Mouse (Mus musculus) liver, embryonic 15.5 days (tissue): ENCODE results near the gene Ism2. TPM values are rescaled to one million over a fixed set of nuclear protein-coding genes. Genes with fewer than 3 reads are reported as not detected.
A peak's percentile ranks its signal among the peaks of the same experiment; 100 is the strongest.

Experiments used
- ATAC-seq: fragments of 200-750 bp; cut with Nextera tagmentation; 2 replicates; pipeline ENCODE4 v1.8.0; 2017; ENCODE audit warnings: moderate number of reproducible peaks, mild to moderate bottlenecking, moderate library complexity; ENCODE audit not compliant: insufficient read depth
- H3K27ac ChIP-seq: fragments of 300-500 bp; sonication (generic); replicated peaks from 2 replicates; pipeline ENCODE4 v1.5.1; 2015; ENCODE audit warnings: mild to moderate bottlenecking, inconsistent platforms
- H3K27me3 ChIP-seq: fragments of 300-500 bp; sonication (generic); 2 replicates; pipeline ENCODE4 v1.6.1; 2015; ENCODE audit warnings: mild to moderate bottlenecking, inconsistent platforms
- H3K36me3 ChIP-seq: fragments of 300-500 bp; sonication (generic); replicated peaks from 2 replicates; pipeline ENCODE4 v1.6.1; 2015; ENCODE audit warnings: moderate library complexity, mild to moderate bottlenecking, inconsistent platforms
- H3K4me1 ChIP-seq: fragments of 300-500 bp; sonication (generic); replicated peaks from 2 replicates; pipeline ENCODE4 v1.6.1; 2015; ENCODE audit warnings: inconsistent platforms
- H3K4me2 ChIP-seq: fragments of 300-500 bp; sonication (generic); 2 replicates; pipeline ENCODE4 v1.6.1; 2015; ENCODE audit warnings: moderate library complexity, mild to moderate bottlenecking, inconsistent platforms
- H3K4me3 ChIP-seq: fragments of 300-500 bp; sonication (generic); replicated peaks from 2 replicates; pipeline ENCODE4 v1.5.1; 2015; ENCODE audit warnings: mild to moderate bottlenecking, inconsistent platforms
- H3K9ac ChIP-seq: fragments of 300-500 bp; sonication (generic); 2 replicates; pipeline ENCODE4 v1.6.1; 2015; ENCODE audit warnings: moderate library complexity, mild to moderate bottlenecking, inconsistent platforms
- H3K9me3 ChIP-seq: fragments of 300-500 bp; sonication (generic); replicated peaks from 2 replicates; pipeline ENCODE4 v1.6.1; 2016; ENCODE audit warnings: inconsistent platforms
- WGBS: fragments of 180-500 bp; shearing (Covaris S2); methylation state at CpG from one replicate; pipeline ENCODE4 v1.1.7; 2015; ENCODE audit warnings: mixed read lengths; ENCODE audit not compliant: insufficient replicate concordance; 5-methylcytosine and 5-hydroxymethylcytosine counted together
- polyA plus RNA-seq: library from polyadenylated mRNA; unstranded; fragments of >200 nt; fragmentation: Nextera tagmentation; extraction: Ambion mirVana; gene quantifications from 2 replicates; pipeline ENCODE4 v1.2.1, GENCODE M21; 2015

Ism2 gene
- polyA plus RNA-seq: 0.15 and 0.23 TPM in 2 replicates

GRCm38 (mm10) chr12:87299657-87300440, at the start of gene Ism2:
Gene Ism2 (minus strand): TSS chr12:87299705.
- under 1% methylated on average over 85 of the region's 86 CpGs for WGBS
- peak within 1 kb of the TSS; percentile 40; the same call in 1 of the 2 replicates for H3K9ac ChIP-seq
- peaks cover 43% of the 10 kb centered on the region for H3K27me3 ChIP-seq
- H3K4me3 ChIP-seq: peak within 1 kb of the TSS; percentile 63
- peak; percentile 72 for ATAC-seq
- H3K4me2 ChIP-seq: peak within 1 kb of the TSS; percentile 83
- peaks cover 18% of the 10 kb centered on the region for H3K4me1 ChIP-seq
- no peaks in the 10 kb centered on the region for H3K36me3 ChIP-seq
- no peak within 1 kb of the TSS for H3K27ac ChIP-seq
- H3K9me3 ChIP-seq: no peaks in the 10 kb centered on the region

GRCm38 (mm10) chr12:87348029-87348428, 48.5 kb upstream of the Ism2 start:
- Histone ChIP-seq H3K4me1 (peaks cover 4% of the 10 kb centered on the region; the same call in 1 of the 2 replicates), H3K4me2 (no peak overlapping the region), H3K27ac (no peak overlapping the region), H3K4me3 (no peak overlapping the region), H3K9me3 (no peaks in the 10 kb centered on the region), H3K9ac (no peak overlapping the region), H3K36me3 (peaks cover 12% of the 10 kb centered on the region), H3K27me3 (no peaks in the 10 kb centered on the region)
- ATAC-seq: no peak
- 63% methylated on average over 2 of the region's 2 CpGs for WGBS

GRCm38 (mm10) chr12:87347511-87347910, 48.0 kb upstream of the Ism2 start:
- ATAC-seq: no peak
- Histone ChIP-seq H3K27me3 (no peaks in the 10 kb centered on the region), H3K9me3 (no peaks in the 10 kb centered on the region), H3K9ac (no peak overlapping the region), H3K4me2 (no peak overlapping the region), H3K4me3 (no peak overlapping the region), H3K4me1 (peaks cover 4% of the 10 kb centered on the region; the same call in 1 of the 2 replicates), H3K27ac (no peak overlapping the region), H3K36me3 (peaks cover 12% of the 10 kb centered on the region)
- 79% methylated on average over 2 of the region's 2 CpGs for WGBS

GRCm38 (mm10) chr12:87343084-87343605, 43.6 kb upstream of the Ism2 start:
- Histone ChIP-seq H3K9me3 (no peaks in the 10 kb centered on the region), H3K27ac (no peak overlapping the region), H3K36me3 (peaks cover 18% of the 10 kb centered on the region), H3K9ac (no peak overlapping the region), H3K4me1 (peaks cover 4% of the 10 kb centered on the region; the same call in 1 of the 2 replicates), H3K27me3 (no peaks in the 10 kb centered on the region), H3K4me3 (no peak overlapping the region), H3K4me2 (no peak overlapping the region)
- ATAC-seq: peak; percentile 51

GRCm38 (mm10) chr12:87338082-87338481, 38.6 kb upstream of the Ism2 start:
- H3K9ac ChIP-seq: no peak overlapping the region
- 72% methylated on average over 4 of the region's 4 CpGs for WGBS
- H3K27ac ChIP-seq: no peak overlapping the region
- no peaks in the 10 kb centered on the region for H3K4me1 ChIP-seq
- H3K4me2 ChIP-seq: no peak overlapping the region
- ATAC-seq: no peak
- H3K36me3 ChIP-seq: peaks cover 6% of the 10 kb centered on the region; the same call in 1 of the 2 replicates
- H3K27me3 ChIP-seq: no peaks in the 10 kb centered on the region
- H3K9me3 ChIP-seq: no peaks in the 10 kb centered on the region
- no peak overlapping the region for H3K4me3 ChIP-seq

GRCm38 (mm10) chr12:87334886-87335285, 35.4 kb upstream of the Ism2 start:
- no peak overlapping the region for H3K9ac ChIP-seq
- no peak overlapping the region for H3K27ac ChIP-seq
- H3K9me3 ChIP-seq: no peaks in the 10 kb centered on the region
- H3K36me3 ChIP-seq: no peaks in the 10 kb centered on the region
- no peak overlapping the region for H3K4me2 ChIP-seq
- no peak overlapping the region for H3K4me3 ChIP-seq
- H3K27me3 ChIP-seq: no peaks in the 10 kb centered on the region
- 25% methylated on average over 2 of the region's 2 CpGs for WGBS
- no peak for ATAC-seq
- H3K4me1 ChIP-seq: no peaks in the 10 kb centered on the region

GRCm38 (mm10) chr12:87333794-87334193, 34.3 kb upstream of the Ism2 start:
- ATAC-seq: no peak
- Histone ChIP-seq H3K27ac (no peak overlapping the region), H3K4me2 (no peak overlapping the region), H3K9me3 (no peaks in the 10 kb centered on the region), H3K36me3 (0 out of 2 replicates have a peak, but pooled peaks cover 5% of the 10 kb centered on the region), H3K4me1 (no peaks in the 10 kb centered on the region), H3K9ac (no peak overlapping the region), H3K27me3 (no peaks in the 10 kb centered on the region), H3K4me3 (no peak overlapping the region)

GRCm38 (mm10) chr12:87332511-87332910, 33.0 kb upstream of the Ism2 start:
- WGBS: 61% methylated on average over 4 of the region's 4 CpGs
- H3K4me3 ChIP-seq: no peak overlapping the region
- no peaks in the 10 kb centered on the region for H3K9me3 ChIP-seq
- no peak for ATAC-seq
- no peak overlapping the region for H3K4me2 ChIP-seq
- no peak overlapping the region for H3K27ac ChIP-seq
- H3K9ac ChIP-seq: no peak overlapping the region
- no peaks in the 10 kb centered on the region for H3K27me3 ChIP-seq
- H3K4me1 ChIP-seq: peaks cover 4% of the 10 kb centered on the region; the same call in 1 of the 2 replicates
- H3K36me3 ChIP-seq: 0 out of 2 replicates have a peak, but pooled peaks cover 5% of the 10 kb centered on the region

GRCm38 (mm10) chr12:87331908-87332307, 32.4 kb upstream of the Ism2 start:
- 26% methylated on average over 5 of the region's 5 CpGs for WGBS
- no peak for ATAC-seq

GRCm38 (mm10) chr12:87331053-87331456, 31.6 kb upstream of the Ism2 start:
- Histone ChIP-seq H3K4me2 (no peak overlapping the region), H3K36me3 (0 out of 2 replicates have a peak, but pooled peaks cover 5% of the 10 kb centered on the region), H3K4me3 (no peak overlapping the region), H3K27ac (0 out of 2 replicates have a peak overlapping the region, but pooled peaks have one; percentile 6), H3K9ac (no peak overlapping the region), H3K9me3 (no peaks in the 10 kb centered on the region), H3K4me1 (peaks cover 6% of the 10 kb centered on the region; the same call in 1 of the 2 replicates), H3K27me3 (no peaks in the 10 kb centered on the region)
- no peak for ATAC-seq
- WGBS: 58% methylated on average over 6 of the region's 6 CpGs

More at GRCm38 (mm10) chr12:87331908-87332307, 32.4 kb upstream of the Ism2 start:
- Histone ChIP-seq H3K4me2 (no peak overlapping the region), H3K9me3 (no peaks in the 10 kb centered on the region), H3K4me3 (no peak overlapping the region), H3K9ac (no peak overlapping the region), H3K27ac (no peak overlapping the region), H3K27me3 (no peaks in the 10 kb centered on the region), H3K36me3 (0 out of 2 replicates have a peak, but pooled peaks cover 5% of the 10 kb centered on the region), H3K4me1 (peaks cover 6% of the 10 kb centered on the region; the same call in 1 of the 2 replicates)

- no peak for ATAC-seq
- Histone ChIP-seq H3K27me3 (no peaks in the 10 kb centered on the region), H3K36me3 (0 out of 2 replicates have a peak, but pooled peaks cover 5% of the 10 kb centered on the region), H3K4me1 (peaks cover 6% of the 10 kb centered on the region; the same call in 1 of the 2 replicates), H3K4me3 (no peak overlapping the region), H3K9ac (no peak overlapping the region), H3K4me2 (no peak overlapping the region), H3K9me3 (no peaks in the 10 kb centered on the region), H3K27ac (no peak overlapping the region)
- WGBS: 30% methylated on average over 2 of the region's 2 CpGs
Observed at GRCm38 (mm10) chr12:87330213-87330612, 30.7 kb upstream of the Ism2 start.
